Mouse (Mus musculus): ENCODE results near the gene Btbd6. TPM values are rescaled to one million over a fixed set of nuclear protein-coding genes. Genes with fewer than 3 reads are reported as not detected.

Btbd6 gene
- polyA plus RNA-seq, 1 experiment from 2014 or later: 5.5 TPM

GRCm38 (mm10) chr12:113026557-113026956, 50.3 kb downstream of the Btbd6 start:
- Histone ChIP-seq H3K27ac (replicated peaks) (no peak overlapping the region), H3K4me2 (no peak overlapping the region), H3K9me3 (replicated peaks) (no peaks in the 10 kb centered on the region), H3K4me3 (replicated peaks) (no peak overlapping the region), H3K4me1 (replicated peaks) (peaks cover 44% of the 10 kb centered on the region), H3K27me3 (no peaks in the 10 kb centered on the region), H3K36me3 (replicated peaks) (peaks cover 35% of the 10 kb centered on the region), H3K9ac (no peak overlapping the region)
- no peak for ATAC-seq (ENCODE audit: insufficient read depth)
- WGBS (ENCODE audit: insufficient replicate concordance): 92% methylated on average over 1 of the region's 1 CpGs

- H3K27me3 ChIP-seq: no peaks in the 10 kb centered on the region
- peaks cover 53% of the 10 kb centered on the region for H3K4me1 ChIP-seq (replicated peaks)
- WGBS (ENCODE audit: insufficient replicate concordance): 80% methylated on average over 2 of the region's 2 CpGs
- ATAC-seq (ENCODE audit: insufficient read depth): no peak
- no peak overlapping the region for H3K27ac ChIP-seq (replicated peaks)
- peaks cover 30% of the 10 kb centered on the region for H3K36me3 ChIP-seq (replicated peaks)
- no peak overlapping the region for H3K4me2 ChIP-seq
- no peaks in the 10 kb centered on the region for H3K9me3 ChIP-seq (replicated peaks)
- no peak overlapping the region for H3K4me3 ChIP-seq (replicated peaks)
- no peak overlapping the region for H3K9ac ChIP-seq
Observed at GRCm38 (mm10) chr12:113027495-113027894, 51.2 kb downstream of the Btbd6 start.

- Histone ChIP-seq H3K36me3 (replicated peaks) (peaks cover 32% of the 10 kb centered on the region), H3K4me1 (replicated peaks) (peaks cover 55% of the 10 kb centered on the region), H3K9me3 (replicated peaks) (no peaks in the 10 kb centered on the region), H3K4me3 (replicated peaks) (no peak overlapping the region), H3K4me2 (no peak overlapping the region), H3K9ac (no peak overlapping the region), H3K27ac (replicated peaks) (no peak overlapping the region), H3K27me3 (no peaks in the 10 kb centered on the region)
- 81% methylated on average over 5 of the region's 5 CpGs for WGBS (ENCODE audit: insufficient replicate concordance)
- no peak for ATAC-seq (ENCODE audit: insufficient read depth)
Observed at GRCm38 (mm10) chr12:113028067-113028466, 51.8 kb downstream of the Btbd6 start.

Other genes starting within 250 kb of the Btbd6 start
- gene Pld4, start 215.8 kb upstream of the Btbd6 start, polyA plus RNA-seq (2015; fragmentation: Nextera tagmentation; extraction: Ambion mirVana): 22.4 and 23.3 TPM in 2 replicates
- 0.18 and 0.23 TPM in 2 replicates for gene Ahnak2, start 173.8 kb upstream of the Btbd6 start, polyA plus RNA-seq (2015; fragmentation: Nextera tagmentation; extraction: Ambion mirVana)
- 0.43 and 0.61 TPM in 2 replicates for gene Clba1, start 167.5 kb upstream of the Btbd6 start, polyA plus RNA-seq (2015; fragmentation: Nextera tagmentation; extraction: Ambion mirVana)
- gene Cdca4, start 147.1 kb upstream of the Btbd6 start, polyA plus RNA-seq (2015; fragmentation: Nextera tagmentation; extraction: Ambion mirVana): 62.9 and 67.0 TPM in 2 replicates
- 0.26 and 0.32 TPM in 2 replicates for gene Gpr132, start 108.3 kb upstream of the Btbd6 start, polyA plus RNA-seq (2015; fragmentation: Nextera tagmentation; extraction: Ambion mirVana)
- gene Jag2, start 46.7 kb upstream of the Btbd6 start, polyA plus RNA-seq (2015; fragmentation: Nextera tagmentation; extraction: Ambion mirVana): 0.21 and 0.32 TPM in 2 replicates
- 14.1 and 14.3 TPM in 2 replicates for gene Nudt14, start 34.4 kb upstream of the Btbd6 start, polyA plus RNA-seq (2015; fragmentation: Nextera tagmentation; extraction: Ambion mirVana)
- 26.3 and 29.2 TPM in 2 replicates for gene Brf1, start 24.2 kb downstream of the Btbd6 start, polyA plus RNA-seq (2015; fragmentation: Nextera tagmentation; extraction: Ambion mirVana)
- 6.1 and 6.7 TPM in 2 replicates for gene Pacs2, start 38.0 kb downstream of the Btbd6 start, polyA plus RNA-seq (2015; fragmentation: Nextera tagmentation; extraction: Ambion mirVana)
- gene Tex22, start 98.0 kb downstream of the Btbd6 start, polyA plus RNA-seq (2015; fragmentation: Nextera tagmentation; extraction: Ambion mirVana): not detected in 2 replicates
- 3.8 and 4.4 TPM in 2 replicates for gene Mta1, start 121.8 kb downstream of the Btbd6 start, polyA plus RNA-seq (2015; fragmentation: Nextera tagmentation; extraction: Ambion mirVana)
- gene Crip2, start 163.8 kb downstream of the Btbd6 start, polyA plus RNA-seq (2015; fragmentation: Nextera tagmentation; extraction: Ambion mirVana): 45.1 and 51.5 TPM in 2 replicates
- gene Crip1, start 169.8 kb downstream of the Btbd6 start, polyA plus RNA-seq (2015; fragmentation: Nextera tagmentation; extraction: Ambion mirVana): 89.4 and 102 TPM in 2 replicates
- gene Tedc1, start 179.9 kb downstream of the Btbd6 start, polyA plus RNA-seq (2015; fragmentation: Nextera tagmentation; extraction: Ambion mirVana): 11.3 and 11.5 TPM in 2 replicates
- 0.33 and 0.54 TPM in 2 replicates for gene Tmem121, start 209.4 kb downstream of the Btbd6 start, polyA plus RNA-seq (2015; fragmentation: Nextera tagmentation; extraction: Ambion mirVana)

All from liver, embryonic 15.5 days (tissue).